Mouse (Mus musculus): ENCODE measurements around the gene Rtl1. TPM values are rescaled to one million over a fixed set of nuclear protein-coding genes. Genes with fewer than 3 reads are reported as not detected.

Gene Rtl1
- polyA plus RNA-seq, 1 experiment = 1.5 TPM

GRCm38 (mm10) chr12:109542635-109543249 is 57.4 kb downstream of the Rtl1 start:
- DNase-seq (ENCODE audit: low read depth) = peak; percentile 94
- no peak for TF ChIP-seq POLR2A (IDR thresholded peaks at IDR 0.05; ENCODE audit: borderline replicate concordance, extremely low read depth, insufficient read depth, insufficient read length, poor library complexity, severe bottlenecking)
- TF ChIP-seq CTCF (IDR thresholded peaks at IDR 0.05; ENCODE audit: borderline replicate concordance, extremely low read depth, insufficient read depth, insufficient read length) = peak; percentile 61

- DNase-seq (ENCODE audit: low read depth) = peak; percentile 61
- TF ChIP-seq CTCF (IDR thresholded peaks at IDR 0.05; ENCODE audit: borderline replicate concordance, extremely low read depth, insufficient read depth, insufficient read length) (peak; percentile 53; the same call in 1 of the 2 replicates), POLR2A (IDR thresholded peaks at IDR 0.05; ENCODE audit: borderline replicate concordance, extremely low read depth, insufficient read depth, insufficient read length, poor library complexity, severe bottlenecking) (no peak)
Observed at GRCm38 (mm10) chr12:109542011-109542410, 58.1 kb downstream of the Rtl1 start.

GRCm38 (mm10) chr12:109541540-109541899 is 58.6 kb downstream of the Rtl1 start:
- no peak for DNase-seq (ENCODE audit: low read depth)
- no peak for TF ChIP-seq CTCF (IDR thresholded peaks at IDR 0.05; ENCODE audit: borderline replicate concordance, extremely low read depth, insufficient read depth, insufficient read length)

GRCm38 (mm10) chr12:109540739-109541539 is 59.2 kb downstream of the Rtl1 start:
- TF ChIP-seq POLR2A (IDR thresholded peaks at IDR 0.05; ENCODE audit: borderline replicate concordance, extremely low read depth, insufficient read depth, insufficient read length, poor library complexity, severe bottlenecking) = peak; percentile 16; the same call in 1 of the 2 replicates
- TF ChIP-seq CTCF (IDR thresholded peaks at IDR 0.05; ENCODE audit: borderline replicate concordance, extremely low read depth, insufficient read depth, insufficient read length) = no peak
- DNase-seq (ENCODE audit: low read depth) = peak; percentile 94

GRCm38 (mm10) chr12:109539950-109540349 is 60.2 kb downstream of the Rtl1 start:
- DNase-seq (ENCODE audit: low read depth) = no peak
- no peak for TF ChIP-seq POLR2A (IDR thresholded peaks at IDR 0.05; ENCODE audit: borderline replicate concordance, extremely low read depth, insufficient read depth, insufficient read length, poor library complexity, severe bottlenecking)
- TF ChIP-seq CTCF (IDR thresholded peaks at IDR 0.05; ENCODE audit: borderline replicate concordance, extremely low read depth, insufficient read depth, insufficient read length) = no peak

Other genes with a start within 250 kb of the Rtl1 start
- gene Dlk1, start 147.5 kb downstream of the Rtl1 start, polyA plus RNA-seq (2012; rRNA removed) = 303 and 331 TPM in 2 replicates